18 mouse cellular contexts compared by ENCODE assay signal in genomic region chr16:30735360-30735759, GRCm38 (mm10).
DNase-seq lines count a peak whose midpoint lies in the region; ATAC-seq lines count a peak whose summit lies in the region.
"Had no signal": no experiment of that assay in that cellular context is flagged by ENCODE, and none has a peak within 500 bp of the region (broad histone marks: within the 10 kb centered on the region; RNA-seq: fewer than 3 reads in every experiment).

No protein-coding gene starts in this region.

- H3K4me1 ChIP-seq in forebrain, embryonic 10.5 days = peaks cover 53% of the 10 kb centered on the region
- H3K4me1 ChIP-seq in forebrain, embryonic 16.5 days (replicated peaks; ENCODE audit: control insufficient read depth, insufficient read depth, low read length) = 0 out of 2 replicates have a peak, but pooled peaks cover 2% of the 10 kb centered on the region
- H3K4me1 ChIP-seq in heart, embryonic 13.5 days = peaks cover 65% of the 10 kb centered on the region
- H3K4me1 ChIP-seq in midbrain, embryonic 10.5 days = peaks cover 28% of the 10 kb centered on the region
- peaks cover 6% of the 10 kb centered on the region; the same call in 1 of the 2 replicates for H3K4me1 ChIP-seq in midbrain, embryonic 15.5 days

- no peaks in the 10 kb centered on the region for H3K9me3 ChIP-seq in forebrain, embryonic 10.5 days
- no peaks in the 10 kb centered on the region for H3K9me3 ChIP-seq in forebrain, embryonic 16.5 days (ENCODE audit: control insufficient read depth, low read length)
- H3K9me3 ChIP-seq in heart, embryonic 13.5 days = no peaks in the 10 kb centered on the region
- no peaks in the 10 kb centered on the region for H3K9me3 ChIP-seq in midbrain, embryonic 10.5 days (replicated peaks)
- no peaks in the 10 kb centered on the region for H3K9me3 ChIP-seq in midbrain, embryonic 15.5 days
- H3K9me3 ChIP-seq: embryonic facial prominence, embryonic 12.5 days; limb, embryonic 12.5 days; liver, embryonic 12.5 days had no signal

- WGBS in forebrain, embryonic 10.5 days = 43% methylated on average over 3 of the region's 3 CpGs
- WGBS in forebrain, embryonic 16.5 days = 53% methylated on average over 3 of the region's 3 CpGs
- 43% methylated on average over 3 of the region's 3 CpGs for WGBS in heart, embryonic 13.5 days
- WGBS in midbrain, embryonic 10.5 days = 38% methylated on average over 3 of the region's 3 CpGs
- WGBS in midbrain, embryonic 15.5 days = 54% methylated on average over 3 of the region's 3 CpGs

- H3K4me3 ChIP-seq in forebrain, embryonic 10.5 days = no peak overlapping the region
- no peak overlapping the region for H3K4me3 ChIP-seq in forebrain, embryonic 16.5 days (replicated peaks; ENCODE audit: low read length)
- H3K4me3 ChIP-seq in heart, embryonic 13.5 days = no peak overlapping the region
- H3K4me3 ChIP-seq in midbrain, embryonic 10.5 days = no peak overlapping the region
- no peak overlapping the region for H3K4me3 ChIP-seq in midbrain, embryonic 15.5 days
- H3K4me3 ChIP-seq: embryonic facial prominence, embryonic 12.5 days; erythroblast, embryonic 14.5 days; limb, embryonic 12.5 days; liver, embryonic 12.5 days had no signal

- no peaks in the 10 kb centered on the region for H3K27me3 ChIP-seq in forebrain, embryonic 10.5 days (ENCODE audit: poor library complexity, severe bottlenecking)
- no peaks in the 10 kb centered on the region for H3K27me3 ChIP-seq in forebrain, embryonic 16.5 days (replicated peaks; ENCODE audit: control insufficient read depth, insufficient read depth, low read length)
- no peaks in the 10 kb centered on the region for H3K27me3 ChIP-seq in heart, embryonic 13.5 days (replicated peaks)
- H3K27me3 ChIP-seq in midbrain, embryonic 10.5 days (ENCODE audit: low read depth, poor library complexity, severe bottlenecking) = no peaks in the 10 kb centered on the region
- H3K27me3 ChIP-seq in midbrain, embryonic 15.5 days (replicated peaks) = no peaks in the 10 kb centered on the region
- H3K27me3 ChIP-seq: embryonic facial prominence, embryonic 12.5 days; limb, embryonic 12.5 days had no signal

- no peaks in the 10 kb centered on the region for H3K36me3 ChIP-seq in forebrain, embryonic 10.5 days (replicated peaks)
- H3K36me3 ChIP-seq in forebrain, embryonic 16.5 days (ENCODE audit: control insufficient read depth, insufficient read depth) = no peaks in the 10 kb centered on the region
- no peaks in the 10 kb centered on the region for H3K36me3 ChIP-seq in heart, embryonic 13.5 days
- H3K36me3 ChIP-seq in midbrain, embryonic 10.5 days = no peaks in the 10 kb centered on the region
- H3K36me3 ChIP-seq in midbrain, embryonic 15.5 days (replicated peaks) = no peaks in the 10 kb centered on the region
- H3K36me3 ChIP-seq: embryonic facial prominence, embryonic 12.5 days; limb, embryonic 12.5 days; liver, embryonic 12.5 days had no signal

- intact Hi-C loops in heart, postnatal 36 days (cut with DNase I) = loop anchor here (5.0 kb wide), 1 partner anchor 83 kb away; no protein-coding TSS in a partner anchor
- intact Hi-C loops in heart, postnatal 10 days (cut with DNase I) = loop anchor here (5.0 kb wide), 3 partner anchors 137 to 337 kb away; no protein-coding TSS in a partner anchor

- H3K27ac ChIP-seq in forebrain, embryonic 10.5 days = 0 out of 2 replicates have a peak overlapping the region, but pooled peaks have one; percentile 8
- no peak overlapping the region for H3K27ac ChIP-seq in forebrain, embryonic 16.5 days (ENCODE audit: low read length)
- H3K27ac ChIP-seq in heart, embryonic 13.5 days (replicated peaks) = peak overlapping the region; percentile 94
- H3K27ac ChIP-seq in midbrain, embryonic 10.5 days (replicated peaks) = peak overlapping the region; percentile 70; the same call in 1 of the 2 replicates
- H3K27ac ChIP-seq in midbrain, embryonic 15.5 days = no peak overlapping the region
- H3K27ac ChIP-seq: embryonic facial prominence, embryonic 12.5 days; liver, embryonic 12.5 days had no signal

- H3K9ac ChIP-seq in forebrain, embryonic 16.5 days (replicated peaks; ENCODE audit: low read depth, low read length) = no peak overlapping the region
- H3K9ac ChIP-seq in heart, embryonic 13.5 days = no peak overlapping the region
- H3K9ac ChIP-seq in midbrain, embryonic 15.5 days = no peak overlapping the region
- H3K9ac ChIP-seq: embryonic facial prominence, embryonic 12.5 days; forebrain, postnatal 0 days; limb, embryonic 12.5 days; liver, embryonic 12.5 days had no signal

- DNase-seq in forebrain, embryonic 10.5 days (ENCODE audit: extremely low spot score, low spot score) = no peak
- no peak for DNase-seq in heart, postnatal 36 days
- DNase-seq in midbrain, embryonic 10.5 days (ENCODE audit: low spot score) = no peak
- peak; percentile 27 to 29 for DNase-seq in heart, postnatal 10 days
- DNase-seq in adrenal gland, postnatal 4 days (ENCODE audit: low spot score in 2 of 2) = no peak
- DNase-seq: cerebellum, adult 8-10 months; forebrain, postnatal 0 days; lung, adult 2 months; lung, postnatal 36 days; right cerebral cortex, postnatal 4 days; thymus, adult 2 months had no signal

- no peak overlapping the region for H3K4me2 ChIP-seq in forebrain, embryonic 16.5 days (ENCODE audit: low read length)
- H3K4me2 ChIP-seq in heart, embryonic 13.5 days = no peak overlapping the region
- no peak overlapping the region for H3K4me2 ChIP-seq in midbrain, embryonic 15.5 days
- H3K4me2 ChIP-seq: embryonic facial prominence, embryonic 12.5 days; limb, embryonic 12.5 days; liver, embryonic 12.5 days had no signal

- no peak for ATAC-seq in forebrain, embryonic 16.5 days
- no peak for ATAC-seq in heart, embryonic 13.5 days (ENCODE audit: extremely low read depth, insufficient number of reproducible peaks, low FRiP score, low TSS enrichment)
- no peak for ATAC-seq in midbrain, embryonic 15.5 days (replicated peaks)
- ATAC-seq: forebrain, postnatal 0 days; liver, embryonic 12.5 days had no signal

Comparison
In these comparisons a context has a peak if more than half of its experiments do, and no peak if none do; other contexts are left out.
1. DNase-seq: peak in heart, postnatal 10 days (2 of 2); none in forebrain, embryonic 10.5 days (single experiment), heart, postnatal 36 days (0 of 2), midbrain, embryonic 10.5 days (single experiment) and adrenal gland, postnatal 4 days (0 of 2).
2. H3K27ac ChIP-seq: peak in forebrain, embryonic 10.5 days (single experiment), heart, embryonic 13.5 days (single experiment) and midbrain, embryonic 10.5 days (single experiment); none in forebrain, embryonic 16.5 days (single experiment) and midbrain, embryonic 15.5 days (single experiment).